Mouse (Mus musculus): ENCODE data around the gene Arrdc3.

Arrdc3 gene

DNA sequence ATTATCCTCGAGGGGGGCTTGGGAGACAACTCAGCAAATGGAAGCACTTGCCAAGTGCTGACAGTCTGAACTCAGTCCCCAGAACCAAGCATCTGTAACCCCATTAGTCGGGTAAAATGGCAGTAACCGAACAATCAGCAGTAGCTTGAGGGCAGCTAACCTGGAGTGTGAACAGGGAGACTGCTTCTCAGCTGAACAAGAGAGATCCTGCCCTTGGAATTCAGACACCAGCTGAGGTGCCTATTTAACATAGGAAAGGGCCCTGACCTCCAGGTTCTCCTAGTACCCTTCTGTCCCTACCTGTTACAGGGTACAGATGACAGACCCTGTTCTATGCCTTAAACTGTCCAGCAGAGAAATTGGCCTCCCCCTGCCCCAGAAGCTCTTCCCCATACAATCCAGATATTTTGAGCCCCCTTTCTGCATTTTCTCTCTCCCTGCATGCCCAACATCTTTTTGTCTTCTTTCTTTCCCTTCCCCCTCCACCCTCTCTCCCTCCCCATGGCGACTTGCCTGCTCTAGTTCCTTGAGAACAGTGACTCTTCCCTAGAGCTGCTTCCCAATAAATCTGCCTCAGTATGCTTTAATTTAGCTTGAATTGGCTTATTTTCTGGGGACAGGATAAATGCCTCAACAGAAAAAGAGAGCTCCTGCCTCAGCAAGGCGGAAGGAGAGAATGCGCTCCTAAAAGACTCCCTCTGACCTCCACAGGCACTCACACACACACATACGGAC is 38.6 kb downstream of the Arrdc3 start:
- no peak for DNase-seq (ENCODE audit: low read depth, low spot score)

GRCm38 (mm10) chr13:80928187-80928586 is 45.0 kb downstream of the Arrdc3 start:
- DNase-seq (ENCODE audit: low read depth, low spot score) = no peak

- no peak for DNase-seq (ENCODE audit: low read depth, low spot score)
Observed at GRCm38 (mm10) chr13:80930030-80930429, 46.8 kb downstream of the Arrdc3 start.

- no peak for DNase-seq (ENCODE audit: low read depth, low spot score)
Observed at GRCm38 (mm10) chr13:80932816-80933402, 49.7 kb downstream of the Arrdc3 start.

GRCm38 (mm10) chr13:80936426-80936825 is 53.2 kb downstream of the Arrdc3 start:
- DNase-seq (ENCODE audit: low read depth, low spot score) = no peak

GRCm38 (mm10) chr13:80939228-80939627 is 56.0 kb downstream of the Arrdc3 start:
- DNase-seq (ENCODE audit: low read depth, low spot score) = no peak

- no peak for DNase-seq (ENCODE audit: low read depth, low spot score)
Observed at GRCm38 (mm10) chr13:80939866-80940265, 56.7 kb downstream of the Arrdc3 start.

DNA sequence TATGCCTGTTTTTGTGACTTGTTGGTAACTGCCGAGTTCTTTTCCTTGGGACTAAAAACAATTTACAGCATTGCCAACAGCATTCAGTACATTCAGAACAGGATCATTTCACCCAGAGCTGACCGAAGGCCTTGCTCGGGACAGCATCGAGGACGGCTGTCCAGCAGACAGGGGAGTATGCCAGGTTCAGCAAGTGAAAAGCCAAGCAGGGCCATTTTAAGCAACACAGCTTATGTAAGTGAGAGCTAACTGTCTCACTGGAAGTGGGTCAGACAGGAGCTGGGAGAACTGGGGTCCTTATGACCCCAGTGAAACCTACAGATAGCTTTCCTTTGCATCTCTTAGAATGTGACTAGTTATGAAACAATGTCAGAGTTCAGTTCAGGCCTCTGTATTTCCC is 57.2 kb downstream of the Arrdc3 start:
- no peak for DNase-seq (ENCODE audit: low read depth, low spot score)

GRCm38 (mm10) chr13:80940860-80941630 is 57.9 kb downstream of the Arrdc3 start:
- no peak for DNase-seq (ENCODE audit: low read depth, low spot score)

DNA sequence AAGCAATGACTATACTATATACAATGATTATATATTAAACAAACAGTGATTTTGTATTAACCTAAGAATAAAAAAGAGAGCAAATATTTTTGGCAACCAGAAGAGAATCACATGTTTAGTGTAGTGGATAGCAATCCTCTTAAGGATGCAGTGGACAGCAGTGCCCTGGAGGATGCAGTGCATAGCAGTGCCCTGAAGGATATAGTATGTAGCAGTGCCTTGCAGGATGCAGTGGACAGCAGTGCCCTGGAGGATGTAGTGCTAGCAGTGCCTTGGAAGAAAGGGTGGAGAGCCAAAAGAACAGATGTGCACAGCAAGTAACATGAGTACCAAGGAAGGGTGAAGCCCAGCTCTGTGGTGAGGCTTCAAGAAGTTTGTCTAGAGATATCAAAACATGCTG is 61.3 kb downstream of the Arrdc3 start:
- no peak for DNase-seq (ENCODE audit: low read depth, low spot score)

All from brain, embryonic 18.5 days (tissue).